Mouse (Mus musculus): ENCODE data around the gene Larp6. TPM values are rescaled to one million over a fixed set of nuclear protein-coding genes. Genes with fewer than 3 reads are reported as not detected.

The Larp6 gene
- polyA plus RNA-seq (2014; fragmentation: Nextera tagmentation; extraction: Ambion mirVana) = 1.5 and 2.3 TPM in 2 replicates

DNA sequence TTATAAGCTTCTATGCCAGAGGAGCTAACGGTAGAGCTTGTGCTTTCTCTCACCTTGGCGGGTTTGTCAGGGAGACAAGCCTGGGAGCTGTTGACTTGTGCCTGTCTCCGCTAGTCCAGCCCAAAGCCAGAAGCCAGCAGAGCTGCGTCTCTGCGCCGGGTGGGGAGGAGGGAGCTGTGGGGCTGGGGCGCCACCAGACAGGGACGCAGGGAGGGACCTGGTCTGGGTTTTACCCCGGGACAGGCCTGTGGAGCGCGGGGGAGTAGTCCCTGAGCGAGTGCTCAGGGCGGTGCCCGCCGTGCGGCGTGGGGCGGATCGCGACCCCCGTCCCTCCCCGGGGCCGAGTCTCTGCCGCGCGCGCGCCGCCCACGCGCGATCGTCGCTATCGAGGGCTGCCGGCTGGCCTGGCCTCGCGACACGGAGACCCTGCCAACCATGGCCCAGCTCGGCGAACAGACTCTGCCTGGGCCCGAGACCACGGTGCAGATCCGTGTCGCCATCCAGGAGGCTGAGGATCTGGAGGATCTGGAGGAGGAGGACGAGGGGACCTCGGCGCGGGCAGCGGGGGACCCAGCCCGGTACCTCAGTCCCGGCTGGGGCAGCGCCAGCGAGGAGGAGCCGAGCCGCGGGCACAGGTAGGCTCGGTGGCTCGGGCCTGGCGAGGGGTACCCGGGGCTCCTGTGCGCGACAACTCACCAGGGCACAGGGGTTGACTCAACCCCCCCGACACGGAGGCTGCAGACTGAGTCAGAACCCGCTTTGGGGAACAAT lies at the start of gene Larp6:
Larp6 (plus strand) TSS at position 219 of the 771 bp plus-strand sequence.
- H3K27ac ChIP-seq (replicated peaks; ENCODE audit: low read depth, low read length) = no peak within 1 kb of the TSS
- peak within 1 kb of the TSS; percentile 64 for H3K4me3 ChIP-seq (ENCODE audit: low read depth, low read length)
- H3K36me3 ChIP-seq (replicated peaks; ENCODE audit: control insufficient read depth, insufficient read depth, low read depth, low read length) = no peaks in the 10 kb centered on the region
- ATAC-seq (replicated peaks; ENCODE audit: insufficient number of reproducible peaks, low FRiP score, low TSS enrichment, low read depth) (no peak; the same call in 1 of the 2 replicates), DNase-seq (ENCODE audit: low spot score) (peak; percentile 56)
- no peaks in the 10 kb centered on the region for H3K4me1 ChIP-seq (ENCODE audit: control insufficient read depth, insufficient read depth, low read length)
- no peaks in the 10 kb centered on the region; the same call in 1 of the 2 replicates for H3K27me3 ChIP-seq (ENCODE audit: control insufficient read depth, insufficient read depth, low read length)
- peak within 1 kb of the TSS; percentile 80 for H3K9ac ChIP-seq (replicated peaks; ENCODE audit: low read length)
- no peaks in the 10 kb centered on the region for H3K9me3 ChIP-seq (replicated peaks; ENCODE audit: control insufficient read depth, low read length)
- peak within 1 kb of the TSS; percentile 99 for H3K4me2 ChIP-seq (ENCODE audit: low read depth, low read length)
- WGBS = under 1% methylated on average over 65 of the region's 66 CpGs

DNA sequence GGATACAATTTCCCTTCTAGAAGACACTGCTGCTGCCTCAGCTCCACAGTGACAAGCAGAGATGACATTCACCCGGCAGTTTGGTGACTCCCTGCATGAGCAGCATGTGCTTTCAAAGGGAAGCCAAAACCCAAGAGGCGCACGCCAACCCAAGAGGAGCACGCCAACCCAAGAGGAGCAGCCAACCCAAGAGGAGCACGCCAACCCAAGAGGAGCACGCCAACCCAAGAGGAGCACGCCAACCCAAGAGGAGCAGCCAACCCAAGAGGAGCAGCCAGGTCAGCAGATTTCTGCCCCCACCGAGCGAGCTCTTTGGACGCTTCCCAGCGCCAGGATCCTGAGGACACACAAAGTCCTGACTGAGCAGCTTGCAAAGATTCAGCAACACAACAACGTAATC lies 48.4 kb upstream of the Larp6 start:
- no peaks in the 10 kb centered on the region for H3K27me3 ChIP-seq (ENCODE audit: control insufficient read depth, insufficient read depth, low read length)
- H3K36me3 ChIP-seq (replicated peaks; ENCODE audit: control insufficient read depth, insufficient read depth, low read depth, low read length) = no peaks in the 10 kb centered on the region; the same call in none of the 2 replicates
- no peaks in the 10 kb centered on the region for H3K9me3 ChIP-seq (replicated peaks; ENCODE audit: control insufficient read depth, low read length)
- WGBS = 95% methylated on average over 12 of the region's 12 CpGs
- no peak overlapping the region for H3K27ac ChIP-seq (replicated peaks; ENCODE audit: low read depth, low read length)
- H3K4me3 ChIP-seq (ENCODE audit: low read depth, low read length) = no peak overlapping the region
- ATAC-seq (replicated peaks; ENCODE audit: insufficient number of reproducible peaks, low FRiP score, low TSS enrichment, low read depth) (no peak), DNase-seq (ENCODE audit: low spot score) (no peak)
- no peaks in the 10 kb centered on the region for H3K4me1 ChIP-seq (ENCODE audit: control insufficient read depth, insufficient read depth, low read length)
- H3K4me2 ChIP-seq (ENCODE audit: low read depth, low read length) = no peak overlapping the region
- no peak overlapping the region for H3K9ac ChIP-seq (replicated peaks; ENCODE audit: low read length)

DNA sequence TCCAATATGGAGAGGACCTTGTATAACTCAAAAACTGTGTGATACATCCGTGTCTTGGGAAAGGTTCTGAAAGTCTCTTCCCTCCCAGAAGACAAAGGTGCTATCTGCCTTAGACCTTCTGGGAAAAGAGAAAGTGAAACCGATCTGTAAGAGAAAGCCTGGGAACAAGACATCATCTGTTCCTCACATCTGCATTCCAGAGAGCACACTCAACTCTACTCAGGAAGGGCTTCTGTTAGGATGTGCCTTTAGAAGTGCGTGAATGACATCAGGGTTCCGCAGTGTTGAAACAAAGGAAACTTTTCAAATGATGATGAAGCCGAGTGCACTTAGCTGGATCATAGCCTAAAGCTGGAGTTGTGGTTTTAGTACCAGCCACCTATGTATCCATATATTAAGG lies 47.9 kb upstream of the Larp6 start:
- no peaks in the 10 kb centered on the region for H3K4me1 ChIP-seq (ENCODE audit: control insufficient read depth, insufficient read depth, low read length)
- H3K36me3 ChIP-seq (replicated peaks; ENCODE audit: control insufficient read depth, insufficient read depth, low read depth, low read length) = no peaks in the 10 kb centered on the region; the same call in none of the 2 replicates
- no peaks in the 10 kb centered on the region for H3K27me3 ChIP-seq (ENCODE audit: control insufficient read depth, insufficient read depth, low read length)
- H3K27ac ChIP-seq (replicated peaks; ENCODE audit: low read depth, low read length) = no peak overlapping the region
- H3K4me2 ChIP-seq (ENCODE audit: low read depth, low read length) = no peak overlapping the region
- 89% methylated on average over 5 of the region's 5 CpGs for WGBS
- ATAC-seq (replicated peaks; ENCODE audit: insufficient number of reproducible peaks, low FRiP score, low TSS enrichment, low read depth) (no peak), DNase-seq (ENCODE audit: low spot score) (no peak)
- no peak overlapping the region for H3K9ac ChIP-seq (replicated peaks; ENCODE audit: low read length)
- H3K9me3 ChIP-seq (replicated peaks; ENCODE audit: control insufficient read depth, low read length) = no peaks in the 10 kb centered on the region
- no peak overlapping the region for H3K4me3 ChIP-seq (ENCODE audit: low read depth, low read length)

DNA sequence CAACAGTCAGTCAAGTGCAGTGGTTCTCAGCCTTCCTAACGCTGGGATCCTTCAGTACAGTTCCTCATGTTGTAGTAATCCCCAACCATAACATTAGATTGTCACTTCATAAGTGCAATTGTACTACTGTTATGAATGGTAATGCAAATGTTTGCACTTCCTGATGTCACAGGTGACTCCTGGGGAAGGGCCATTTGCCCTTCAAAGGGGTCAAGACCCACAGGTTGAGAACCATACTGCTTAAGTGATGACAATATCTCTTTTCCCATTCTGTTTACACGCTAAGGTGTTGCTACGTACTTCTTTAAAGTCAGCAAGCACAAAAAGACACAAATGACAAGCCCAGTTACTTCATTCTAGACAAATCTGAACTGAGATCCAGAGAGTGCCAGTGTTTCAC lies 47.3 kb upstream of the Larp6 start:
- Histone ChIP-seq H3K27ac (replicated peaks; ENCODE audit: low read depth, low read length) (no peak overlapping the region), H3K9me3 (replicated peaks; ENCODE audit: control insufficient read depth, low read length) (no peaks in the 10 kb centered on the region), H3K4me2 (ENCODE audit: low read depth, low read length) (no peak overlapping the region), H3K36me3 (replicated peaks; ENCODE audit: control insufficient read depth, insufficient read depth, low read depth, low read length) (no peaks in the 10 kb centered on the region; the same call in none of the 2 replicates), H3K4me1 (ENCODE audit: control insufficient read depth, insufficient read depth, low read length) (no peaks in the 10 kb centered on the region), H3K27me3 (ENCODE audit: control insufficient read depth, insufficient read depth, low read length) (no peaks in the 10 kb centered on the region), H3K4me3 (ENCODE audit: low read depth, low read length) (no peak overlapping the region), H3K9ac (replicated peaks; ENCODE audit: low read length) (no peak overlapping the region)
- ATAC-seq (replicated peaks; ENCODE audit: insufficient number of reproducible peaks, low FRiP score, low TSS enrichment, low read depth) (no peak), DNase-seq (ENCODE audit: low spot score) (no peak)
- WGBS = 96% methylated on average over 3 of the region's 3 CpGs

DNA sequence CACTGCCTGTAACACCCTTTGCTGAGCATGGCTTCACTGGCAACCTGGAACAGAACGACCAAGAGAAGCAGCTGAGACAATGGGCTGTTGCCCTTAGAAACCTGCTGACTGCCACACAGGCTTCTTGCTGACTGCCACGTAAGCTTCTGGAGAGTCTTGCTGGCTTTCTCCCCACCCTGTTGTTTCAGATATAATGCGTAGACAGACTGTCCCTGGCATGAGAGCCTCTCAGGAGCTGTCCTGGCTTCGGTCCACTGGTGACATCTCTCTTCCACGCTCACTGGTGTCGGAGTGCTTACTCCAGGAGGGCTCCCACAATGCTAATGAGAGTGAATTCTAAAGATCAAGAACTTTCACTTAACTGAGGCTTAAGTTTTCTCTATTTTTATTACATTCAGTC lies 43.9 kb upstream of the Larp6 start:
- 90% methylated on average over 6 of the region's 6 CpGs for WGBS
- H3K4me3 ChIP-seq (ENCODE audit: low read depth, low read length) = no peak overlapping the region
- no peak for DNase-seq (ENCODE audit: low spot score)
- H3K9me3 ChIP-seq (replicated peaks; ENCODE audit: control insufficient read depth, low read length) = no peaks in the 10 kb centered on the region
- H3K27me3 ChIP-seq (ENCODE audit: control insufficient read depth, insufficient read depth, low read length) = no peaks in the 10 kb centered on the region
- ATAC-seq (replicated peaks; ENCODE audit: insufficient number of reproducible peaks, low FRiP score, low TSS enrichment, low read depth) = no peak
- H3K36me3 ChIP-seq (replicated peaks; ENCODE audit: control insufficient read depth, insufficient read depth, low read depth, low read length) = no peaks in the 10 kb centered on the region; the same call in 1 of the 2 replicates
- H3K4me1 ChIP-seq (ENCODE audit: control insufficient read depth, insufficient read depth, low read length) = no peaks in the 10 kb centered on the region
- no peak overlapping the region for H3K27ac ChIP-seq (replicated peaks; ENCODE audit: low read depth, low read length)
- no peak overlapping the region for H3K4me2 ChIP-seq (ENCODE audit: low read depth, low read length)
- H3K9ac ChIP-seq (replicated peaks; ENCODE audit: low read length) = no peak overlapping the region

DNA sequence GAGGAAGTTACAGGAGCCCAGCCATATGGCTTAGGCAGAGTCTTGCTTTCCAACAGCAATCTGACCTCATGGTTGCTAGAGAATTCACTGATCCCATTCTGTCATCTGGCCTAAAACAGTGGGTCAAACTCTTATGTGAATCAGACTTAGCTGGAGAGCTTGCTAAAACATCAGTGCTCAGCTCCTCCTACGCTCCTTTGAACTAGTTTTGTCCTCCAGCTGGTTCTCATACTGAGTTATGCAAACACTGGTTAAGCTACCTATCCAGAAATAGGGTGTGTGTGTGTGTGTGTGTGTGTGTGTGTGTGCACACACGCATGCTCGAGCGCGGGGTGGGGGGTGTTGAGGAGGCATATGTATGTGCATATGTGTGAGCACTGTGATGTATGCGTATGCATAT lies 40.2 kb upstream of the Larp6 start:
- no peak for ATAC-seq (replicated peaks; ENCODE audit: insufficient number of reproducible peaks, low FRiP score, low TSS enrichment, low read depth)
- Histone ChIP-seq H3K4me1 (ENCODE audit: control insufficient read depth, insufficient read depth, low read length) (no peaks in the 10 kb centered on the region), H3K9ac (replicated peaks; ENCODE audit: low read length) (no peak overlapping the region), H3K36me3 (replicated peaks; ENCODE audit: control insufficient read depth, insufficient read depth, low read depth, low read length) (no peaks in the 10 kb centered on the region), H3K4me2 (ENCODE audit: low read depth, low read length) (no peak overlapping the region), H3K9me3 (replicated peaks; ENCODE audit: control insufficient read depth, low read length) (no peaks in the 10 kb centered on the region), H3K27ac (replicated peaks; ENCODE audit: low read depth, low read length) (no peak overlapping the region), H3K4me3 (ENCODE audit: low read depth, low read length) (no peak overlapping the region), H3K27me3 (ENCODE audit: control insufficient read depth, insufficient read depth, low read length) (no peaks in the 10 kb centered on the region)
- WGBS = 97% methylated on average over 6 of the region's 6 CpGs
- no peak for DNase-seq (ENCODE audit: low spot score)

DNA sequence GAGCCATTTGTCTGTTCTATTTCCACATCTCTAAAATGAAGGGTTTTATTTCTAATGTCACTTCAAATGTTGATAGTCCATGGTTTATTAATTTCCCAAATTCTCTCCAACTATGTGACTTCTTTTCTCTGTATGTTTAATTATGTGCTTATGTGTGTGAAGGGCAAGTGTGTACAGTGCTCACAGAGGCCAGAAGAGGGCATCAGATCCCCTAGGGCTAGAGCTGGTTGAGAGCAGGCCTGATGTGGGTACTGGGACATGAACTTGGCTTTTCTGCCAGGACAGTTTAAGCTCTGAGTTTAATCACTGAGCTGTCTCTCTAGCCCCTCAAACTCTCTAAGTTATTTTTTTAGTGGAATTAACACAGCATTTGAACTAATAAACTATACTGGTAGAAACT lies 38.0 kb upstream of the Larp6 start:
- no peaks in the 10 kb centered on the region for H3K36me3 ChIP-seq (replicated peaks; ENCODE audit: control insufficient read depth, insufficient read depth, low read depth, low read length)
- H3K4me1 ChIP-seq (ENCODE audit: control insufficient read depth, insufficient read depth, low read length) = no peaks in the 10 kb centered on the region
- H3K9me3 ChIP-seq (replicated peaks; ENCODE audit: control insufficient read depth, low read length) = no peaks in the 10 kb centered on the region
- no peaks in the 10 kb centered on the region for H3K27me3 ChIP-seq (ENCODE audit: control insufficient read depth, insufficient read depth, low read length)
- H3K4me3 ChIP-seq (ENCODE audit: low read depth, low read length) = no peak overlapping the region
- no peak overlapping the region for H3K9ac ChIP-seq (replicated peaks; ENCODE audit: low read length)
- ATAC-seq (replicated peaks; ENCODE audit: insufficient number of reproducible peaks, low FRiP score, low TSS enrichment, low read depth) (no peak), DNase-seq (ENCODE audit: low spot score) (no peak)
- H3K27ac ChIP-seq (replicated peaks; ENCODE audit: low read depth, low read length) = no peak overlapping the region
- H3K4me2 ChIP-seq (ENCODE audit: low read depth, low read length) = no peak overlapping the region

DNA sequence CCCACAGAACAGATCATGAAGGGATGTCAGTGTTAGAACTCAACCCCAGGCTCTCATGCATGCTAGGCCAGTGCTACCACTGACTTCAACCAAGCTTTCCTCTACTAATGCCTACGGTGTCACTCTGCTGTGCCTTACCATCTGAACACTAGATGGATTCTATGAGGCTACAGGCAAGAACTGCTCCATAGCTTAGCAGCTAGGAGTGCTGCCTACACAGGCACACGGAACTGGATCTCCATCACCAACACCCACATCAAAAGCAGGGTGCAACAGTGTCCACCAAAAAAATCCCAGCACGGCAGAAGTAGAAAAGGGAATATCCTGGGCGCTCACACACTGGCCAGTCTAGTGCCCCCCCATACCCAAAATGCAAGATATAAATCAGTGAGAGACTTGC lies 36.4 kb upstream of the Larp6 start:
- Histone ChIP-seq H3K4me2 (ENCODE audit: low read depth, low read length) (no peak overlapping the region), H3K9ac (replicated peaks; ENCODE audit: low read length) (no peak overlapping the region), H3K4me3 (ENCODE audit: low read depth, low read length) (no peak overlapping the region), H3K36me3 (replicated peaks; ENCODE audit: control insufficient read depth, insufficient read depth, low read depth, low read length) (no peaks in the 10 kb centered on the region), H3K9me3 (replicated peaks; ENCODE audit: control insufficient read depth, low read length) (no peaks in the 10 kb centered on the region), H3K27me3 (ENCODE audit: control insufficient read depth, insufficient read depth, low read length) (no peaks in the 10 kb centered on the region), H3K27ac (replicated peaks; ENCODE audit: low read depth, low read length) (no peak overlapping the region), H3K4me1 (ENCODE audit: control insufficient read depth, insufficient read depth, low read length) (no peaks in the 10 kb centered on the region)
- ATAC-seq (replicated peaks; ENCODE audit: insufficient number of reproducible peaks, low FRiP score, low TSS enrichment, low read depth) (no peak), DNase-seq (ENCODE audit: low spot score) (no peak)
- 97% methylated on average over 4 of the region's 4 CpGs for WGBS

Measured in embryonic facial prominence, embryonic 11.5 days (tissue).